Mouse (Mus musculus) inflammation-experienced regulatory T-cells, adult 16 weeks (primary cell): ENCODE measurements around the gene Trpm7. TPM values are rescaled to one million over a fixed set of nuclear protein-coding genes. Genes with fewer than 3 reads are reported as not detected.

ENCODE experiments used
- polyA plus RNA-seq: library from polyadenylated mRNA; unstranded; fragments of 100-300 nt; shearing (Covaris generic); gene quantifications from one replicate; pipeline ENCODE4 v1.2.1, GENCODE M21; 2017

Trpm7 gene
- polyA plus RNA-seq: 87.6 TPM

GRCm38 (mm10) chr2:126875871-126876796 is at the start of gene Trpm7:
Gene Trpm7, minus strand, starts transcription at chr2:126876230.

GRCm38 (mm10) chr2:126783370-126783769 is 92.7 kb downstream of the Trpm7 start, which contains the start of gene Usp50:
Gene Usp50, minus strand, starts transcription at chr2:126783470.

Other genes with a start within 250 kb of the Trpm7 start
- gene Gabpb1, start 199.9 kb downstream of the Trpm7 start, polyA plus RNA-seq: 86.9 TPM
- gene Usp8, start 168.9 kb downstream of the Trpm7 start, polyA plus RNA-seq: 72.8 TPM
- gene Usp50, start 92.8 kb downstream of the Trpm7 start, polyA plus RNA-seq: 4.4 TPM
- gene Sppl2a, start 57.0 kb upstream of the Trpm7 start, polyA plus RNA-seq: 77.4 TPM
- 22.7 TPM for gene Ap4e1, start 132.5 kb upstream of the Trpm7 start, polyA plus RNA-seq
- gene Blvra, start 194.4 kb upstream of the Trpm7 start, polyA plus RNA-seq: 78.6 TPM